Mouse (Mus musculus) midbrain, embryonic 15.5 days (tissue): ENCODE data around the gene Spon2. TPM values are rescaled to one million over a fixed set of nuclear protein-coding genes. Genes with fewer than 3 reads are reported as not detected.

Source experiments
- ATAC-seq: fragments of 200-750 bp; cut with Nextera tagmentation; replicated peaks from 2 replicates; pipeline ENCODE4 v1.8.0; 2017; ENCODE audit warnings: moderate TSS enrichment
- H3K27ac ChIP-seq: fragments of 300-500 bp; sonication (generic); 2 replicates; pipeline ENCODE4 v1.5.1; 2015; ENCODE audit warnings: mild to moderate bottlenecking, inconsistent platforms
- H3K27me3 ChIP-seq: fragments of 300-500 bp; sonication (generic); replicated peaks from 2 replicates; pipeline ENCODE4 v1.6.1; 2015; ENCODE audit warnings: inconsistent platforms
- H3K36me3 ChIP-seq: fragments of 300-500 bp; sonication (generic); replicated peaks from 2 replicates; pipeline ENCODE4 v1.6.1; 2015; ENCODE audit warnings: inconsistent platforms
- H3K4me1 ChIP-seq: fragments of 300-500 bp; sonication (generic); 2 replicates; pipeline ENCODE4 v1.6.1; 2015; ENCODE audit warnings: inconsistent platforms
- H3K4me2 ChIP-seq: fragments of 300-500 bp; sonication (generic); 2 replicates; pipeline ENCODE4 v1.6.1; 2015; ENCODE audit warnings: inconsistent platforms, mild to moderate bottlenecking, moderate library complexity
- H3K4me3 ChIP-seq: fragments of 300-500 bp; sonication (generic); 2 replicates; pipeline ENCODE4 v1.5.1; 2015; ENCODE audit warnings: mild to moderate bottlenecking, inconsistent platforms
- H3K9ac ChIP-seq: fragments of 300-500 bp; sonication (generic); 2 replicates; pipeline ENCODE4 v1.6.1; 2015; ENCODE audit warnings: mild to moderate bottlenecking, inconsistent platforms
- H3K9me3 ChIP-seq: fragments of 300-500 bp; sonication (generic); 2 replicates; pipeline ENCODE4 v1.6.1; 2016; ENCODE audit warnings: inconsistent platforms
- WGBS: fragments of 180-500 bp; shearing (Covaris S2); methylation state at CpG from one replicate; pipeline ENCODE4 v1.1.7; 2015; ENCODE audit warnings: mixed read lengths; 5-methylcytosine and 5-hydroxymethylcytosine counted together
- polyA plus RNA-seq: library from polyadenylated mRNA; unstranded; fragments of >200 nt; fragmentation: Nextera tagmentation; extraction: Ambion mirVana; gene quantifications from 2 replicates; pipeline ENCODE4 v1.2.1, GENCODE M21; 2015

Gene Spon2
- polyA plus RNA-seq, 1 experiment from 2014 or later: 4.1 TPM

- Histone ChIP-seq H3K9me3 (no peaks in the 10 kb centered on the region), H3K4me2 (no peak overlapping the region), H3K27ac (no peak overlapping the region), H3K9ac (no peak overlapping the region), H3K4me1 (no peaks in the 10 kb centered on the region), H3K27me3 (no peaks in the 10 kb centered on the region), H3K36me3 (no peaks in the 10 kb centered on the region), H3K4me3 (no peak overlapping the region)
- no peak for ATAC-seq
- WGBS: 51% methylated on average over 5 of the region's 5 CpGs
Observed at GRCm38 (mm10) chr5:33230285-33230684, 12.0 kb upstream of the Spon2 start.

DNA sequence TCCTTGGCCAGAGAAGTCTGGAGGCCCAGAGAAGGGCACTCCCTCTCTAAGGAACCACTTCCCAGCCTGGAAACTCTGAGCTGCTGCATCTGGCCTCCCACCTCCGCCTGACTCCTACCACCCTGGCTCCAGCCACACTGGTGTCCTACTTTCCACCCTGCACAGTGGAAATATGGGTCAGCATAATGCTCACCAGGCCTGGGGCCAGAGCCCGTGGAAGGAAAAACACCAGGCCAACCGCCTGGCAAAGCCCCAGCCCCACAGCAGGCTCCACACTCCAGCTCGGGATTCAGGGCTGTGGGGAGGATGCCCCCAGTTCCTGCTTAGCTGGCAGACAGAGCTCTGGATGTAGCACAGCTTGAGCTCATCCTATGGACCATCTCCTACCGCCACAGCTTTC lies 10.2 kb upstream of the Spon2 start:
- H3K4me3 ChIP-seq: no peak overlapping the region
- no peak for ATAC-seq
- no peaks in the 10 kb centered on the region for H3K9me3 ChIP-seq
- H3K4me1 ChIP-seq: no peaks in the 10 kb centered on the region
- no peak overlapping the region for H3K27ac ChIP-seq
- H3K9ac ChIP-seq: no peak overlapping the region
- 59% methylated on average over 5 of the region's 5 CpGs for WGBS
- H3K36me3 ChIP-seq: no peaks in the 10 kb centered on the region
- no peak overlapping the region for H3K4me2 ChIP-seq
- H3K27me3 ChIP-seq: no peaks in the 10 kb centered on the region

DNA sequence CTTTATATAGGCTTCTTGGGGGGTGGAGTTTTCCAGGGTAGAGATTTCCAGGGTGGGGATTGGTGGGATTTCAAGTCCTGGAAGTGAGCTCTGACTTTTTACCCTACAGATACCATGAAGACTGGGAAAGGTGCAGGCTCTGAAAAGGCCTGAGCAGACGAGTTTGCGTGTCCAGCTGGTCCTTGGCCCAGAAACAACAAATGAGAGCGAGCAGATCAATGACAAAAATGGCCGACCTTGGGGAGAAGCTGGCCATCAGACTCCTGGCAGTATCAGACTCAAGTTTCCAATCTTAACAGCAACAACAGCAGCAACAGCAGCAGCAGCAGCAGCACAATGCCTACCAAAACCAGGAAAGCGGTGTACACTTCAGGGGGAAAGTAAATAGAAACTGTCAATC lies 7.4 kb upstream of the Spon2 start:
- Histone ChIP-seq H3K4me1 (no peaks in the 10 kb centered on the region), H3K9ac (no peak overlapping the region), H3K36me3 (no peaks in the 10 kb centered on the region), H3K27ac (no peak overlapping the region), H3K4me2 (no peak overlapping the region), H3K27me3 (no peaks in the 10 kb centered on the region), H3K4me3 (no peak overlapping the region), H3K9me3 (no peaks in the 10 kb centered on the region)
- WGBS: 87% methylated on average over 5 of the region's 5 CpGs
- no peak for ATAC-seq

- Histone ChIP-seq H3K27me3 (no peaks in the 10 kb centered on the region), H3K4me2 (no peak overlapping the region), H3K4me1 (no peaks in the 10 kb centered on the region), H3K9ac (no peak overlapping the region), H3K27ac (no peak overlapping the region), H3K36me3 (no peaks in the 10 kb centered on the region), H3K9me3 (no peaks in the 10 kb centered on the region), H3K4me3 (no peak overlapping the region)
- WGBS: 83% methylated on average over 7 of the region's 7 CpGs
- no peak for ATAC-seq
Observed at GRCm38 (mm10) chr5:33224491-33224890, 6.2 kb upstream of the Spon2 start.

DNA sequence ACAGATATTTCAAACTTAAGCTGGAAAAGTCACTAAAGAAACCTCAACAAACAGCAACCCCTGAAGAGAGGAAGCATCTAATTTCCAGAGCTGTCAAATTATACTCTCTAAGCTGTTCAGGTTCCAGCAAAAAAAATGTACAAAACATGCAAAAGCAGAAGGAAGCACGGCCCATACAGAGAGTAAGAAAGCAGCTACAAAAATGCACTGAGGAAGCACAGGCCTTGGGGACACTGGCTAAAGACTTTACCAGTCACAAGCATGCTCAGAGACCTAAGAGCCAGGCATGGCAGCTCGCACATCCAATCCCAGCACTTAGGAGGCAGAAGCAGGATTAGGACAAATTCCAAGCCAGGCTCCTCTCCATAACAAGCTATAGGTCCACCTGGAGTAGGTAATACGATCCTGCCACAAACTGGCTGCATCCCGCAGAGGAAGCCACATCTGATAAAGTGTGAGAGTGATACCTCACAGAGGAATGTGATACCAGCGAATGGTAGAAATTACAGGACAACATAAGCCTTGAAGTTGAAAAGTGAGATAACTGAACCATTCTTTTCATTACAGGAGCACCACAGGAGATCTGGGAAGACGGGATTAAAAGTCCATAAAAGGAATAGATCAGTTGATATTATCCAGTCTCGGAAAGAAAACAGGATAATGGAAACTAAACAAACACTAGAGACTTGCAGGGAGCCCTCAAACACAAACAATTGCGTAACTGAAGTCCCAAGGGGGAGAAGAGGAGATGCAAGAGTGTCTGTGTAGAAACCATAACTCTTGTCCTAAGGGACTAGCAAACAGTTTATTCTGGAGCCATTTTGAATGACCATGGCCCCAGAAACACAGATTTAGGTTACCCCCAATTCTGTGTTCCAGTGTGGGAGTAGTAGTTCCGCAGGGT lies 4.8 kb upstream of the Spon2 start:
- Histone ChIP-seq H3K9ac (no peak overlapping the region), H3K4me1 (no peaks in the 10 kb centered on the region), H3K4me3 (no peak overlapping the region), H3K27me3 (no peaks in the 10 kb centered on the region), H3K9me3 (no peaks in the 10 kb centered on the region), H3K36me3 (no peaks in the 10 kb centered on the region), H3K27ac (no peak overlapping the region), H3K4me2 (no peak overlapping the region)
- ATAC-seq: no peak
- WGBS: 70% methylated on average over 9 of the region's 9 CpGs

- no peak for ATAC-seq
- H3K27me3 ChIP-seq: no peaks in the 10 kb centered on the region
- H3K27ac ChIP-seq: no peak overlapping the region
- no peaks in the 10 kb centered on the region for H3K36me3 ChIP-seq
- no peak overlapping the region for H3K4me3 ChIP-seq
- H3K9me3 ChIP-seq: no peaks in the 10 kb centered on the region
- H3K4me2 ChIP-seq: no peak overlapping the region
- no peak overlapping the region for H3K9ac ChIP-seq
- no peaks in the 10 kb centered on the region for H3K4me1 ChIP-seq
- WGBS: 78% methylated on average over 6 of the region's 6 CpGs
Observed at GRCm38 (mm10) chr5:33222389-33222788, 4.1 kb upstream of the Spon2 start.

DNA sequence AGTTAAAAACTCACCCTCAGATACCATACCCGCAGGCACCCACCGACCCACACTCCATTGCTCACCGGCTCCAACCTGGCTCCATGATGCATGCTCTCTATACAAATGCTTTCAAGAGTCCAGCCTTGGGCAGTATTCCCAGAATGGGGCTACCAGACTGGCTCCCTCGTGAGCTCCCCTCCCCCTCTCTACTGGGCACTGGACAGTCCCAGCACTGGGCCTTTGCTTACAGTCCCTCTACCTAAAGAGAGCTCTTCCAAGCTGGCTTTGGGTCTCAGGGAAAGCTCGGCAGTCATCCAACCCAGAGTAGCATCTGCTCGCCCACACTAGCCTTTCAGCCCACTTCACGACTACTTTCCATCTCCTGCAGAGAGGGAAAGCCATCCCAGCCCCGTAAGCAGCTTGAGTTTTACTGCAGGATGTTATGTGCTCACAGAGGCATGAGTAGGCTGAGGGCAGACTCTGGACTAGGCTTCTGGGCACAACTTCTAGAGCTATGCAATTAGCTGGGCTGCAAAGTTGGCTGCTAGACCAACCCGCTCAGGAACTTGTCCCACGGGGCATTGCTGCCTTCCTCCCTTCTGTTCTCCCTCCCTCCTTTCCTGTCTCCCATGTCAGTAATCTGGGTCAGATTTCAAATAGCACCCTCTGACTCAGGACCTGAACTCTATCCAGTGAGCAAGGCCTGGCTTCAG lies 2.2 kb upstream of the Spon2 start:
- 78% methylated on average over 10 of the region's 10 CpGs for WGBS

DNA sequence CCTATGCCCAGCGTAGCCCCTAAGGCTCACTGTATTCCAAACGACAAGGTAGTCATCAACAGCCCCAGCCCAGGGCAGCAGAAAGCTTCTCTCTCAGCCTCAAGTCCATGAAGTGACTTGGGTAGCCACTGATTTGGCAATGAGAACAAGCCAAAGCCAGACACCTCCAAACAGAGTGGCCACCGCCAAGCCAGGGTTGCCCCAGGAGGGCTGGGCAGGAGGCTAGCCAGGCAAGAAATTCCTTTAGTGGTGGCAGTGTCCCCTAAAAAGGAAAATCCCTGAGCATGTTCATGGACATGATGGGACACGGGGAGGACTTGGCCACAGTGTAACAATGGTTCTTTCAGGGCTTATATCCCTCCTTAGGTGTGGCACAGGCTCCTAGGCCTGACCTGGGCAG lies 1.6 kb upstream of the Spon2 start:
- H3K36me3 ChIP-seq: no peaks in the 10 kb centered on the region
- no peaks in the 10 kb centered on the region for H3K4me1 ChIP-seq
- 90% methylated on average over 4 of the region's 4 CpGs for WGBS
- H3K9ac ChIP-seq: no peak overlapping the region
- H3K27ac ChIP-seq: no peak overlapping the region
- no peaks in the 10 kb centered on the region for H3K9me3 ChIP-seq
- no peak overlapping the region for H3K4me2 ChIP-seq
- no peak overlapping the region for H3K4me3 ChIP-seq
- ATAC-seq: no peak
- H3K27me3 ChIP-seq: no peaks in the 10 kb centered on the region

More for the DNA sequence above, 2.2 kb upstream of the Spon2 start:
- no peaks in the 10 kb centered on the region for H3K4me1 ChIP-seq
- H3K27me3 ChIP-seq: no peaks in the 10 kb centered on the region
- no peak overlapping the region for H3K27ac ChIP-seq
- no peak for ATAC-seq
- H3K4me3 ChIP-seq: no peak overlapping the region
- no peaks in the 10 kb centered on the region for H3K36me3 ChIP-seq
- H3K4me2 ChIP-seq: no peak overlapping the region
- no peaks in the 10 kb centered on the region for H3K9me3 ChIP-seq
- no peak overlapping the region for H3K9ac ChIP-seq

DNA sequence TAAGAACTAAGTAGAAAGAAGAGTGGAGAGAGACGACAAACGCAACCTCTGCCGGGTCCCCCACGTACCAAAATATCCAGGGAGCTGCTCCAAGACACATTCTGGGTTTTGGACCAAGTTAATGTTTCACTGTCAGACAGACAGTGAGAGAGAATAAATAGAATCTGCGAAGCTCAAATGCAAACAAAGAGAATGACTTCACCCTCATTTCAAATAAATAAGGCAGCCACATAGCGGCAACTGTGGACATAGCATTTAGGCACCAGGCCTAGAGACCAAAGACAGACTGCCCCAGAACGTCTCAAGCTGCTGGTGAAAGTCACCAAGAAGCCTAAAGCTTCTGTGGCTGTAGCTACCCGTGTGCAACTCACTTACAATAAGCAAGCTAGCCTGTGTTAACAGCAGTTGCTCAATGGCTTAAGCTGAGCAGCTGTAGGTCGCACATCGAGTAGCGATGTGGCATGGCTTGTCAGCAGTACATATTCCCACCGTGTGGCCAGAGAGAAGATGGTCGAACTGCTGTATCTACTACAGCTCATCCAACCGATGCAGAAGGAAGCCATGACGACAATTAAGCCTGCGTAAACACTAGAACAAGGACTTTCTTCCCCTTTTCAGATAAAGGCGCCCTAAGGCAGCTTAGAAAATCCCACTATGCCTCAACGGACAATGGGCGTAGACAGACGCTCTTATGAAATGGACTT lies 643 bp upstream of the Spon2 start:
- H3K36me3 ChIP-seq: no peaks in the 10 kb centered on the region
- no peaks in the 10 kb centered on the region for H3K27me3 ChIP-seq
- ATAC-seq: no peak
- 70% methylated on average over 20 of the region's 20 CpGs for WGBS
- H3K4me2 ChIP-seq: no peak overlapping the region
- H3K9me3 ChIP-seq: no peaks in the 10 kb centered on the region
- no peak overlapping the region for H3K27ac ChIP-seq
- H3K4me3 ChIP-seq: no peak overlapping the region
- H3K9ac ChIP-seq: no peak overlapping the region
- H3K4me1 ChIP-seq: no peaks in the 10 kb centered on the region

GRCm38 (mm10) chr5:33217663-33218062 lies 592 bp downstream of the Spon2 start:
- ATAC-seq: no peak
- no peaks in the 10 kb centered on the region for H3K4me1 ChIP-seq
- WGBS: 47% methylated on average over 3 of the region's 3 CpGs

DNA sequence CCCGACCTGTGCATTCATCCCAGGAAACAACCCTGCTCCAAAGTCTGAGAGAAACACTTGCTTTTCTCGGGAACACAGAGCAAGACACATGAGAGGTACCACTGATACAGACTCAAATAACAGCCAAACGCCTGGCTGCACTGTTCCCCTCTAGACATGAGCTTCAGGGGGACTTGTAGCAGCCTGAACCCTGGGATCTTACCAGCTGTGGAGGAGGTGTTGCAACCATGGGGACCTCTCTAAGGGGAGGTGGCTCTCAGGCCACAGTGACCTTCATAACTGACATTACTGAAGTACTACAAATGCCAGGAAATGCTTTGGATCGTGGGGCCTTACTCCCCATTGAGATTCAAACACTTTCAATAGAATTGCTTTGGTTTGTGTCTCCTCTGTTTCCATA lies 3.5 kb downstream of the Spon2 start:
- Histone ChIP-seq H3K4me1 (no peaks in the 10 kb centered on the region), H3K4me3 (no peak overlapping the region), H3K27me3 (no peaks in the 10 kb centered on the region), H3K9me3 (no peaks in the 10 kb centered on the region), H3K4me2 (no peak overlapping the region), H3K9ac (no peak overlapping the region), H3K27ac (no peak overlapping the region), H3K36me3 (no peaks in the 10 kb centered on the region)
- WGBS: 80% methylated on average over 4 of the region's 4 CpGs
- ATAC-seq: no peak

More at GRCm38 (mm10) chr5:33217663-33218062, 592 bp downstream of the Spon2 start:
- Histone ChIP-seq H3K4me2 (no peak overlapping the region), H3K36me3 (no peaks in the 10 kb centered on the region), H3K27ac (no peak overlapping the region), H3K27me3 (no peaks in the 10 kb centered on the region), H3K4me3 (no peak overlapping the region), H3K9ac (no peak overlapping the region), H3K9me3 (no peaks in the 10 kb centered on the region)

DNA sequence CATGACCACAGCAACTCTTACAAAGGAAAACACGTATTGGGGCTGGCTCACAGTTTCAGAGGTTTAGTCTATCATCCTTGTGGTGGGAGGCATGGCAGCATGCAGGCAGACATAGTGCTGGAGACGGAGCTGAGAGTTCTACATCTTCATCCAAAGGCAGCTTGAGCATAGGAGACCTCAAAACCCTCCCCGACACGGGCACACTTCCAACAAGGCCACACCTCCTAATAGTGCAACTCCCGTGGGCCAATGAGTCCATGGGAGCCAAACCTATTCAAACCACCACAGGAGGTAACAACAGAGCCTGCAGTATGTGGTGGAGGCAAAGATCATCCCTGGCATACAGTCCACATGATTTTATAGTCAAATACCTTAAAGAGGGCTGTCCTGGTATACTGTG lies 7.0 kb downstream of the Spon2 start:
- ATAC-seq: no peak
- Histone ChIP-seq H3K9me3 (no peaks in the 10 kb centered on the region), H3K9ac (no peak overlapping the region), H3K4me3 (no peak overlapping the region), H3K27ac (no peak overlapping the region), H3K4me2 (no peak overlapping the region), H3K36me3 (no peaks in the 10 kb centered on the region), H3K4me1 (no peaks in the 10 kb centered on the region), H3K27me3 (no peaks in the 10 kb centered on the region)
- WGBS: 78% methylated on average over 5 of the region's 5 CpGs
